Mouse (Mus musculus) kidney, postnatal 25 days (tissue): ENCODE measurements around the gene Ldha.

Experiments
- DNase-seq, 2 experiments: peaks; one replicate each; pipeline ENCODE4 v3.0.0; 2021; ENCODE audit warnings: mixed read lengths in 2 of 2

The Ldha gene

GRCm38 (mm10) chr7:46838104-46838671 lies 3.1 kb upstream of the Ldha start:
- peak; percentile 65 to 81 for DNase-seq

- peak; percentile 80 to 94 for DNase-seq
Measured at GRCm38 (mm10) chr7:46838891-46839302, 2.4 kb upstream of the Ldha start.

GRCm38 (mm10) chr7:46839446-46839845 lies 1.8 kb upstream of the Ldha start:
- peak; percentile 76 to 89 for DNase-seq

- DNase-seq, result no peak
Measured at GRCm38 (mm10) chr7:46839861-46840260, 1.4 kb upstream of the Ldha start.

- DNase-seq, result peak in 1 of 2 experiments; percentile 63
Measured at GRCm38 (mm10) chr7:46840326-46840725, 949 bp upstream of the Ldha start.

- DNase-seq, result peak in 1 of 2 experiments; percentile 47
Measured at GRCm38 (mm10) chr7:46842278-46842677, 1.0 kb downstream of the Ldha start.

GRCm38 (mm10) chr7:46843576-46843975 lies 2.3 kb downstream of the Ldha start:
- no peak for DNase-seq

GRCm38 (mm10) chr7:46845211-46845977 lies 4.1 kb downstream of the Ldha start:
- DNase-seq, result peak; percentile 97

GRCm38 (mm10) chr7:46845978-46846485 lies 4.8 kb downstream of the Ldha start:
- no peak for DNase-seq

GRCm38 (mm10) chr7:46846486-46847244 lies 5.4 kb downstream of the Ldha start:
- DNase-seq, result peak; percentile 59 to 82

- DNase-seq, result peak in 1 of 2 experiments; percentile 72
Measured at GRCm38 (mm10) chr7:46849287-46849686, 8.0 kb downstream of the Ldha start.

- DNase-seq, result no peak
Measured at GRCm38 (mm10) chr7:46851026-46851425, 9.8 kb downstream of the Ldha start.

- DNase-seq, result peak in 1 of 2 experiments; percentile 19
Measured at GRCm38 (mm10) chr7:46852666-46853065, 11.4 kb downstream of the Ldha start.

- DNase-seq, result no peak
Measured at GRCm38 (mm10) chr7:46853365-46853764, 12.1 kb downstream of the Ldha start.

GRCm38 (mm10) chr7:46855866-46856560 lies 14.7 kb downstream of the Ldha start:
- no peak for DNase-seq

- DNase-seq, result no peak
Measured at GRCm38 (mm10) chr7:46857436-46857835, 16.2 kb downstream of the Ldha start.

GRCm38 (mm10) chr7:46859031-46859430 lies 17.8 kb downstream of the Ldha start:
- no peak for DNase-seq

GRCm38 (mm10) chr7:46860996-46861395 lies 19.7 kb downstream of the Ldha start, which contains the start of gene Ldhc:
Gene Ldhc (plus strand): TSS chr7:46861203.
- no peak for DNase-seq

- DNase-seq, result no peak
Measured at GRCm38 (mm10) chr7:46871988-46872387, 30.7 kb downstream of the Ldha start.

- DNase-seq, result no peak
Measured at GRCm38 (mm10) chr7:46876841-46877240, 35.6 kb downstream of the Ldha start.

- no peak for DNase-seq
Measured at GRCm38 (mm10) chr7:46877255-46877654, 36.0 kb downstream of the Ldha start.

- DNase-seq, result peak; percentile 47 to 49
Measured at GRCm38 (mm10) chr7:46879851-46880250, 38.6 kb downstream of the Ldha start.

- DNase-seq, result no peak
Measured at GRCm38 (mm10) chr7:46880992-46881391, 39.7 kb downstream of the Ldha start.
